Mouse (Mus musculus) CD4-positive, CD25-positive, alpha-beta regulatory T cell, adult 2 months (primary cell): ENCODE results near the gene Zfp772.
A peak's percentile ranks its signal among the peaks of the same experiment; 100 is the strongest.
"Not testable (repeated sequence)": the region's sequence is repeated elsewhere in the genome, so short reads cannot be mapped to it uniquely, and the experiment has no call there.

ENCODE experiments used
- DNase-seq: peaks from one replicate; pipeline ENCODE4 v3.0.0-alpha.2; 2012; ENCODE audit warnings: low read depth, low spot score

Zfp772 gene

GRCm38 (mm10) chr7:7209313-7210151 is at the start of gene Zfp772:
TSS of gene Zfp772 (minus strand) at chr7:7209998.
- DNase-seq = peak; percentile 73

GRCm38 (mm10) chr7:7247228-7247627 is 37.4 kb upstream of the Zfp772 start, which contains the start of gene Vmn2r29:
TSS of gene Vmn2r29 (minus strand) at chr7:7247328.
- not testable (repeated sequence) for DNase-seq

- peak; percentile 82 for DNase-seq
Measured at GRCm38 (mm10) chr7:7188191-7188942, 21.4 kb downstream of the Zfp772 start.

- DNase-seq = peak; percentile 12
Measured at GRCm38 (mm10) chr7:7187417-7188190, 22.2 kb downstream of the Zfp772 start.

- no peak for DNase-seq
Measured at GRCm38 (mm10) chr7:7185897-7186296, 23.9 kb downstream of the Zfp772 start.

GRCm38 (mm10) chr7:7171227-7172147 is 38.3 kb downstream of the Zfp772 start, which contains the start of gene Zfp418:
TSS of gene Zfp418 (plus strand) at chr7:7171330.
- peak; percentile 74 for DNase-seq
